Mouse (Mus musculus) midbrain, embryonic 10.5 days (tissue): Measurements from ENCODE around the gene Usp49. TPM values are rescaled to one million over a fixed set of nuclear protein-coding genes. Genes with fewer than 3 reads are reported as not detected.

Experiments
- DNase-seq: peaks from one replicate; pipeline ENCODE4 v3.0.0-alpha.2; 2017; ENCODE audit warnings: low spot score
- H3K27ac ChIP-seq: fragments of 300-500 bp; sonication (generic); replicated peaks from 2 replicates; pipeline ENCODE4 v1.5.1; 2016; ENCODE audit warnings: mild to moderate bottlenecking
- H3K27me3 ChIP-seq: fragments of 300-500 bp; sonication (generic); 2 replicates; pipeline ENCODE4 v1.6.1; 2016; ENCODE audit warnings: low read depth, mild to moderate bottlenecking; ENCODE audit not compliant: poor library complexity, severe bottlenecking
- H3K36me3 ChIP-seq: fragments of 300-500 bp; sonication (generic); 2 replicates; pipeline ENCODE4 v1.6.1; 2016; ENCODE audit warnings: mild to moderate bottlenecking, moderate library complexity
- H3K4me1 ChIP-seq: fragments of 300-500 bp; sonication (generic); 2 replicates; pipeline ENCODE4 v1.6.1; 2016
- H3K4me3 ChIP-seq: fragments of 300-500 bp; sonication (generic); 2 replicates; pipeline ENCODE4 v1.5.1; 2016; ENCODE audit warnings: mild to moderate bottlenecking, moderate library complexity
- H3K9me3 ChIP-seq: fragments of 300-500 bp; sonication (generic); replicated peaks from 2 replicates; pipeline ENCODE4 v1.6.1; 2016; ENCODE audit warnings: mild to moderate bottlenecking
- WGBS: fragments of 180-500 bp; shearing (Covaris S2); methylation state at CpG from one replicate; pipeline ENCODE4 v1.1.7; 2016; 5-methylcytosine and 5-hydroxymethylcytosine counted together
- polyA plus RNA-seq: library from polyadenylated mRNA; unstranded; fragments of >200 nt; fragmentation: Nextera tagmentation; extraction: Ambion mirVana; gene quantifications from 2 replicates; pipeline ENCODE4 v1.2.1, GENCODE M21; 2016

The Usp49 gene
- polyA plus RNA-seq = 4.9 and 7.3 TPM in 2 replicates

GRCm38 (mm10) chr17:47630678-47631065 is at the start of gene Usp49:
Gene Usp49, plus strand, starts transcription at chr17:47630690.
- WGBS = 0% methylated on average over 3 of the region's 3 CpGs
- DNase-seq = no peak

GRCm38 (mm10) chr17:47580962-47581361 is 49.5 kb upstream of the Usp49 start:
- 87% methylated on average over 4 of the region's 4 CpGs for WGBS
- no peak overlapping the region for H3K27ac ChIP-seq
- DNase-seq = no peak
- H3K36me3 ChIP-seq = no peaks in the 10 kb centered on the region
- H3K27me3 ChIP-seq = no peaks in the 10 kb centered on the region
- no peak overlapping the region for H3K4me3 ChIP-seq
- no peaks in the 10 kb centered on the region for H3K4me1 ChIP-seq
- no peaks in the 10 kb centered on the region for H3K9me3 ChIP-seq

More at GRCm38 (mm10) chr17:47630678-47631065, at the start of gene Usp49:
- Histone ChIP-seq H3K4me1 (peaks cover 44% of the 10 kb centered on the region), H3K9me3 (no peaks in the 10 kb centered on the region), H3K27me3 (no peaks in the 10 kb centered on the region), H3K36me3 (peaks cover 19% of the 10 kb centered on the region), H3K27ac (peak within 1 kb of the TSS; percentile 94), H3K4me3 (peak within 1 kb of the TSS; percentile 79)

GRCm38 (mm10) chr17:47588517-47588916 is 42.0 kb upstream of the Usp49 start:
- Histone ChIP-seq H3K4me3 (no peak overlapping the region), H3K27me3 (no peaks in the 10 kb centered on the region)
- whole genome bisulfite sequencing = 84% methylated on average over 8 of the region's 8 CpGs

GRCm38 (mm10) chr17:47591073-47591472 is 39.4 kb upstream of the Usp49 start:
- H3K4me1 ChIP-seq = peaks cover 33% of the 10 kb centered on the region
- no peaks in the 10 kb centered on the region; the same call in 1 of the 2 replicates for H3K36me3 ChIP-seq
- no peak overlapping the region for H3K4me3 ChIP-seq
- 90% methylated on average over 3 of the region's 3 CpGs for WGBS
- no peaks in the 10 kb centered on the region for H3K27me3 ChIP-seq
- no peaks in the 10 kb centered on the region for H3K9me3 ChIP-seq
- DNase-seq = no peak
- H3K27ac ChIP-seq = no peak overlapping the region

More at GRCm38 (mm10) chr17:47588517-47588916, 42.0 kb upstream of the Usp49 start:
- Histone ChIP-seq H3K27ac (no peak overlapping the region), H3K4me1 (peaks cover 12% of the 10 kb centered on the region), H3K9me3 (no peaks in the 10 kb centered on the region), H3K36me3 (no peaks in the 10 kb centered on the region)
- DNase-seq = no peak

DNA sequence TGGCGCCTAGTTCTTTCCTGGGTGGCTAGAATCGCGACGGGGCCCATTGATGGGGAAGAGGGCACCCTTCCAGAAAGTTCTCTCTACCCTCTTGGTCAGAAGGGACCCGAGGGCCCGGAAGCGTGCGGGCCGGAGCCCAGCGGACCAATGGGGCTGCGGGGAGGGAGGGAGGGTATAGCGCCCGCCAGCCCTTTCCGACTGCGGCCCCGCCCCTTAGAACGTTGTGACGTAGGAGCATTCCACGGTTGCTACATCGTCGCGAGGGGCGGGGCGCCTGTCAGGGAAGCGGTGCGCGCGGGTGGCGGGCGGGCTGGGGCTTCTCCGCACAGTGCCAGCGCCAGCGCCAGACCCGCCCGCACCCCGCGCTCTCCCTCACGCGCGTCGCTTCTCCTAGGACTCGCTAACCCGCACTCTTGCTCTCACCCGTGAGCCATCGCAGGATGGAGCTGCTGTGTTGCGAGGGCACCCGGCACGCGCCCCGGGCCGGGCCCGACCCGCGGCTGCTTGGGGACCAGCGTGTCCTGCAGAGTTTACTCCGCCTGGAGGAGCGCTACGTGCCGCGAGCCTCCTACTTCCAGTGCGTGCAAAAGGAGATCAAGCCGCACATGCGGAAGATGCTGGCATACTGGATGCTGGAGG is 37.2 kb upstream of the Usp49 start:
- peaks cover 56% of the 10 kb centered on the region for H3K4me1 ChIP-seq
- peaks cover 15% of the 10 kb centered on the region for H3K36me3 ChIP-seq
- H3K9me3 ChIP-seq = no peaks in the 10 kb centered on the region
- under 1% methylated on average over 63 of the region's 63 CpGs for WGBS
- DNase-seq = peak; percentile 92
- H3K4me3 ChIP-seq = peak overlapping the region; percentile 96
- no peaks in the 10 kb centered on the region for H3K27me3 ChIP-seq
- peak overlapping the region; percentile 95 for H3K27ac ChIP-seq

DNA sequence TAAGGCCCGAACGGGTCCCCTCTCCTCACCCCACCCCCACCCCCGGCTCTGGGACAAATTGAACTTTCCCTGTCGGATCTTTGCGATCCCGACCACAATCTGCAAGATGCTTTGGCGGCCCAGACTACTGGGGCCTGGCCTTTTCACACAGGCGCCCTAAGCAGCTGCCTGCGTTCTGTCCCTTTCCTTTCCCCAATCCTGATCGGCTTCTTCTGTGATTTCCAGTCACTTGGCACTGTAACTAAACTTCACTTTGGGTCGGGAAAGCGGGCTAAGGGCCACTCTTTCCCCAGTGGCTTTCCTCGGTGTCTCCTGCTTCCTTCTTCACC is 36.7 kb upstream of the Usp49 start:
- Histone ChIP-seq H3K4me3 (peak overlapping the region; percentile 96), H3K27me3 (no peaks in the 10 kb centered on the region), H3K36me3 (peaks cover 20% of the 10 kb centered on the region), H3K9me3 (no peaks in the 10 kb centered on the region), H3K4me1 (peaks cover 59% of the 10 kb centered on the region), H3K27ac (peak overlapping the region; percentile 95)
- DNase-seq = no peak
- 0% methylated on average over 13 of the region's 13 CpGs for WGBS

GRCm38 (mm10) chr17:47594183-47594968 is 36.1 kb upstream of the Usp49 start:
- H3K27ac ChIP-seq = peak overlapping the region; percentile 95
- H3K4me3 ChIP-seq = peak overlapping the region; percentile 96
- H3K9me3 ChIP-seq = no peaks in the 10 kb centered on the region
- peaks cover 59% of the 10 kb centered on the region for H3K4me1 ChIP-seq
- peak; percentile 54 for DNase-seq
- H3K36me3 ChIP-seq = peaks cover 26% of the 10 kb centered on the region
- no peaks in the 10 kb centered on the region for H3K27me3 ChIP-seq
- under 1% methylated on average over 43 of the region's 43 CpGs for WGBS

DNA sequence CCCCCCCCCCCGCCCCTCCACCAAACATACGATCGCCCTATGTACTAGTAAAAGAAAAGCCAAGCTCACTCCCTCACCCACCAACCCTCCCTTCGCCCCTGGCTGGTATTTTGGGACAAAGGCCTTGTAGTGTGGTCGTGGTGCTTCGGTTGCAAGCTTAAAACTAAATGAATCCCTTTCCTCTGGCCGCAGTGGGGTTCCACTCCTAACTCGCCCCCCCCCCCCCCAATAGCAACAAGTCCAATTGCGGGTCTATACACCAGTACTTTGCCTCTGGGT is 35.6 kb upstream of the Usp49 start:
- H3K27ac ChIP-seq = peak overlapping the region; percentile 95
- no peaks in the 10 kb centered on the region for H3K27me3 ChIP-seq
- H3K4me1 ChIP-seq = peaks cover 59% of the 10 kb centered on the region
- H3K36me3 ChIP-seq = peaks cover 31% of the 10 kb centered on the region
- under 1% methylated on average over 7 of the region's 9 CpGs for WGBS
- no peaks in the 10 kb centered on the region for H3K9me3 ChIP-seq
- peak; percentile 60 for DNase-seq
- peak overlapping the region; percentile 96 for H3K4me3 ChIP-seq

DNA sequence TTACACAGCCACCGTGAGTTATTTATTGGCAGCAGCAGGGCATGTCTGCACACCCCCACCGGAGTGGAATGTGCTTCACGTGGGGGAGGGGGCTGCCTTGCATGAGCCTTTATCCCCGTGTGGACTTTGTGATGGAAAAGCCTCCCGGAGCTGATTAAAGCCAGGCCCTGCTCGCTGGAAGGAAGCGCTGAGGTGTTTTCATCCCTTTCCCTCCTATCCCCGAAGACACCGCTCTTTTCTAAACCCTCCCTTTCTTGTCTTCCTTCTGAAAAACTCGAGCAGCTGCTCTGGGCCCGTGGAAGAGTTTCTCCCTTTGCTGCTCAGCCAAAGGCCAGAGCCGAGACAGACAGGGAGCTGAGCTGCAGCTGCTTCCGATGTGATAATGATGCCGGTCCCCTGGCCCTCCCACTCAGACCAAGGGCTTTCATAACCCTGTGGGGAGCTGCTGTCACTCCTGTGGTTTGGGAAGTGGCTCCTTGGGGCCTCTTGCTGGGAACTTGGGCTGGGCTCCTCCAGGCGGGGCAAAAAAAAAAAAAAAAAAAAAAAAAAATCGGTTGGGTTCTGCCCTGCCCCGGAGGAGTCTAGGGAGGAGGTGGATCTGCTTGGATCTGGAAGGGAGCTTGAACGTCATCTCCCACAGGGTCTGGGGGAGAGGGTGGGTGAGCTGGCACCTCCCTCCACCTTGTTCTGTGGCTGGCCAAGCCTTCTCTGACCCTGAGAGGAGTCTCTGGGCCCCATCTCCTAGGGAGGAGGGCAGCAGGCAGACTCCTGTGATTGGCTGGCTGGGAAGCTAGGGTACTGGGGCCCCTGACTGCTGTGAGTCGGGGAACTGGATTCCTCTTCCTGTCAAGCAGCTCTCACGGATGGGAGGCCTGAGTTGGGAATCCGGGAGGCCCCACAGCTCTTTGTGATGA is 35.0 kb upstream of the Usp49 start:
- Histone ChIP-seq H3K27me3 (no peaks in the 10 kb centered on the region), H3K4me3 (peak overlapping the region; percentile 96), H3K36me3 (peaks cover 37% of the 10 kb centered on the region), H3K9me3 (no peaks in the 10 kb centered on the region), H3K4me1 (peaks cover 59% of the 10 kb centered on the region), H3K27ac (peak overlapping the region; percentile 95)
- DNase-seq = peak; percentile 88
- WGBS = under 1% methylated on average over 21 of the region's 21 CpGs

DNA sequence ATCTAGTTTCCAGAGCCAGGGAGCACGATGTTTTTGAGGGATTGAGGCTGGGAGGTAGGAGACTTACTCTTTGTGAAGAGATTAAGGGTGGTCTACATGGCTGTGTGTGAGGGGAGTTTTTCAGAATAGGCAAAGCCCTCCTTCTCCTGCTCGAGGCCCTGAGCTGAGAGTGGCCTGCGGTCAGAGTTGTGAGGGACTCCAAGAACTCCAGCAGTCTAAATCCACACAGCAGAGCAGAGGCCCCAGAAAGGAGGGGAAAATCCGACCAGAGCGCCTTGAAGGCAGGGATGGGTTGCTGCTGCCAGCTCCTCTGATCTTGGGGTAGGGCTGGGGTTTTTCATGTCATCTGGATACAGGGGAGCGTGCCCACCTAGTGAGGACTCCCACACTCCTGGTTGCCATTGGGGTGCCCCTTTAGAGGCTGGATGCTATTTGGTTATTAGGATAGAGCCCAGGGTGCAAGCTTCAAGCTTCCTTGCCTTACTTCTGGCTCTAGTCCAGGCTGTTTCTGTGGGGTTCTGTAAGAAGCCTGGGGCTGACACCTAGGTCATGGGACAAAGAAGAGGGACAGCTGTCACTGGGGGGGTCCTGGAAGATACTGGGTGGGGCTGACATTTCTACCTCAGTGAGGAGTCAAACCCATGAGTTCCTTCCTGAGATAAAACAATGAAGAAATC is 34.2 kb upstream of the Usp49 start:
- Histone ChIP-seq H3K27me3 (no peaks in the 10 kb centered on the region), H3K4me1 (peaks cover 59% of the 10 kb centered on the region), H3K27ac (peak overlapping the region; percentile 95), H3K36me3 (peaks cover 45% of the 10 kb centered on the region), H3K9me3 (no peaks in the 10 kb centered on the region), H3K4me3 (peak overlapping the region; percentile 96)
- DNase-seq = no peak
- WGBS = 19% methylated on average over 6 of the region's 6 CpGs

DNA sequence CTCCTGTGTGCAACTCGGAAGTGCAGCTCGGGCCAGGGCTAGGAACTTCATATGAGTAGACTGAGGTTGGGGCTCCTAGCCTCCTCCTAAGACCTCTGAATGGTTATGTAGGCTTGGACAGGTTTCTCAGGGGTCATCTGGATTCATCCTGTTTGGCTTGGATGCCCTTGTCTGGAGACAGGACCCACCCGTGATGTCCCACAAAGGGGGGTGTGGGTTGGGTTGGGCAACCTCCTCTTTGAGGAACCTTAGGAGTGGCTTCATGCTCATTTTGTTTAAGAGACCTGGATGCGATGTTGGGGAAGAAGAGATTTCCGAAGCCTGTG is 33.7 kb upstream of the Usp49 start:
- Histone ChIP-seq H3K27ac (peak overlapping the region; percentile 95), H3K27me3 (no peaks in the 10 kb centered on the region), H3K9me3 (no peaks in the 10 kb centered on the region), H3K4me1 (peaks cover 59% of the 10 kb centered on the region), H3K36me3 (peaks cover 50% of the 10 kb centered on the region), H3K4me3 (peak overlapping the region; percentile 96)
- 62% methylated on average over 5 of the region's 5 CpGs for WGBS
- DNase-seq = peak; percentile 18

DNA sequence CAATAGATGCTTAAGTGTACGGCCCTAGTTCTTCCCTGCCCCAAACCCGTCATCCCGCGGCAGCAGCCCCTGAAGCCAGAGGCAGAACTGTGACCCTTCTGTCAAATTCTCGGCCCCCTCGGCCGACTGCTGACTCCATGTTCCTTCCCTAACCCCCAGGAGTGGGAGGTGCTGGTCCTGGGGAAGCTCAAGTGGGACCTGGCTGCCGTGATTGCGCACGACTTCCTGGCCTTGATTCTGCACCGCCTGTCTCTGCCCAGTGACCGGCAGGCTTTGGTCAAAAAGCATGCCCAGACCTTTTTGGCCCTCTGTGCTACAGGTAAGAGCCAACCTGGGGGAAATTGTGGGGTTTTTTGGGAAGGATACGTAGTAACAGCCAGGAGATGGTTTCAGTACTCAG is 33.2 kb upstream of the Usp49 start:
- Histone ChIP-seq H3K4me1 (peaks cover 59% of the 10 kb centered on the region), H3K4me3 (peak overlapping the region; percentile 96), H3K9me3 (no peaks in the 10 kb centered on the region), H3K27ac (peak overlapping the region; percentile 95), H3K27me3 (no peaks in the 10 kb centered on the region), H3K36me3 (peaks cover 54% of the 10 kb centered on the region)
- no peak for DNase-seq
- WGBS = 71% methylated on average over 13 of the region's 13 CpGs
